Mouse (Mus musculus) kidney, postnatal 0 days (tissue): ENCODE data around the gene Cc2d1a. TPM values are rescaled to one million over a fixed set of nuclear protein-coding genes. Genes with fewer than 3 reads are reported as not detected.

Experiments used
- ATAC-seq: fragments of 200-750 bp; cut with Nextera tagmentation; replicated peaks from 2 replicates; pipeline ENCODE4 v1.8.0; 2017; ENCODE audit warnings: low read depth, moderate number of reproducible peaks, moderate TSS enrichment, moderate library complexity; ENCODE audit not compliant: low FRiP score
- DNase-seq: peaks from one replicate; pipeline ENCODE4 v3.0.0-alpha.2; 2016; ENCODE audit warnings: low spot score
- H3K27ac ChIP-seq: fragments of 300-500 bp; sonication (generic); 2 replicates; pipeline ENCODE4 v1.5.1; 2014; ENCODE audit warnings: mild to moderate bottlenecking
- H3K27me3 ChIP-seq: fragments of 300-500 bp; sonication (generic); 2 replicates; pipeline ENCODE4 v1.6.1; 2014; ENCODE audit warnings: low read length, mixed read lengths; ENCODE audit not compliant: insufficient read depth
- H3K36me3 ChIP-seq: fragments of 300-500 bp; sonication (generic); 2 replicates; pipeline ENCODE4 v1.6.1; 2014; ENCODE audit warnings: low read length, mixed read lengths; ENCODE audit not compliant: insufficient read depth
- H3K4me1 ChIP-seq: fragments of 300-500 bp; sonication (generic); replicated peaks from 2 replicates; pipeline ENCODE4 v1.6.1; 2014; ENCODE audit warnings: antibody characterized with exemption, low read length, mixed read lengths; ENCODE audit not compliant: insufficient read depth
- H3K4me2 ChIP-seq: fragments of 300-500 bp; sonication (generic); 2 replicates; pipeline ENCODE4 v1.6.1; 2014; ENCODE audit warnings: mild to moderate bottlenecking, low read length, moderate library complexity, mixed read lengths
- H3K4me3 ChIP-seq: fragments of 300-500 bp; sonication (generic); replicated peaks from 2 replicates; pipeline ENCODE4 v1.5.1; 2014; ENCODE audit warnings: low read depth, low read length
- H3K9ac ChIP-seq: fragments of 300-500 bp; sonication (generic); 2 replicates; pipeline ENCODE4 v1.6.1; 2014; ENCODE audit warnings: low read depth, low read length
- H3K9me3 ChIP-seq: fragments of 300-500 bp; sonication (generic); replicated peaks from 2 replicates; pipeline ENCODE4 v1.6.1; 2016; ENCODE audit warnings: low read length, inconsistent platforms, mixed read lengths
- CTCF ChIP-seq: IDR thresholded peaks from 2 replicates; pipeline ENCODE4 v1.5.1; 2016; ENCODE audit warnings: antibody characterized with exemption, low read depth, mild to moderate bottlenecking, moderate library complexity
- whole genome bisulfite sequencing: fragments of 180-500 bp; shearing (Covaris S2); extraction: QIAGEN DNeasy Blood & Tissue Kit; methylation state at CpG from one replicate; pipeline ENCODE4 v1.1.7; 2014; 5-methylcytosine and 5-hydroxymethylcytosine counted together
- polyA plus RNA-seq: library from polyadenylated mRNA; unstranded; fragments of >200 nt; fragmentation: Nextera tagmentation; extraction: Ambion mirVana; gene quantifications from 2 replicates; pipeline ENCODE4 v1.2.1, GENCODE M21; 2015

The Cc2d1a gene
- polyA plus RNA-seq, 1 experiment from 2014 or later = 17.2 TPM

DNA sequence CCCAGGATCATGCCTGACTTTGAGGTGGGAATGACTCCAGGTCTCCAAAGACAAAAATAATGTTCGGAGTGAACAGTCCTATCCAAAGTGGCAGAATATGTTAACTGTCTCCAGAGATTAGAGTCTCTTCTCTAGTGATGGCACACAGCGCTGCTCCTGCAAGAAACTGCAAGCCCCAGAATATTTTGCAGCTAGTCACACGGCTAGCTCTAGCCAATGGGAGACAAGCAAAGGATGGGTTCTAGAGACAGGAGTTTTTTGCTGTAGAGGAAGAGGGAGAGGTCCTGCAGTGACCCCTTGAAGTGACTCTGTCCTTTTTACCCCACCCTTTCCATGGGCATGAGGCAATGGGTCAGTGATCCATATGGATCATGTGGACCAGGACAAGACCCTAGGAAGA, 9.9 kb downstream of the Cc2d1a start:
- H3K4me1 ChIP-seq = no peaks in the 10 kb centered on the region
- TF ChIP-seq CTCF = no peak
- peaks cover 89% of the 10 kb centered on the region for H3K36me3 ChIP-seq
- ATAC-seq (no peak), DNase-seq (no peak)
- 94% methylated on average over 3 of the region's 3 CpGs for WGBS
- H3K9me3 ChIP-seq = no peaks in the 10 kb centered on the region
- H3K27me3 ChIP-seq = no peaks in the 10 kb centered on the region
- no peak overlapping the region for H3K27ac ChIP-seq
- no peak overlapping the region for H3K4me3 ChIP-seq
- no peak overlapping the region for H3K4me2 ChIP-seq
- H3K9ac ChIP-seq = no peak overlapping the region

DNA sequence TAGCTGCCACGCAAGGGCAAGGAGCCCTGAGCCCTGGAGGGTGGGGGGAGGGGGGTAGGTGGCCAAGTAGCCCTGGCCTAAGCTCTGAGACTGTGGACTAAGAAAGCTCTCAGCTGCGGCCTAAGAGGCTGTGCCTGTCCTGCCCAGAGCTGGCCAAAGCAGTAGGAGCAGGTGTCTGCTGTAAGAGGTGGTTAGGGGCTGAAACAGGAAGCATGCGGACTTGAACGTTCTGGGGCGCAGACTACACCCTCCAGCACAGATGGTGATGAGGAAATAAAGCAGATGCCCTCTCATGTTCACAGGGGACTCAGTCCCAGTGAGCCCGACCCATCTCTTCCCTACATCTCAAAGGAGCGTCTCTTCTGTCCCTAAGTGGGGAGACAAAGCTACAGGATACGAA, 15.5 kb downstream of the Cc2d1a start:
- no peak for ATAC-seq
- WGBS = 84% methylated on average over 8 of the region's 8 CpGs
- H3K9me3 ChIP-seq = no peaks in the 10 kb centered on the region
- H3K4me2 ChIP-seq = no peak overlapping the region
- no peak overlapping the region for H3K4me3 ChIP-seq
- no peaks in the 10 kb centered on the region for H3K27me3 ChIP-seq
- H3K9ac ChIP-seq = no peak overlapping the region
- DNase-seq = no peak
- peaks cover 47% of the 10 kb centered on the region for H3K36me3 ChIP-seq
- TF ChIP-seq CTCF = no peak
- no peak overlapping the region for H3K27ac ChIP-seq
- H3K4me1 ChIP-seq = no peaks in the 10 kb centered on the region

DNA sequence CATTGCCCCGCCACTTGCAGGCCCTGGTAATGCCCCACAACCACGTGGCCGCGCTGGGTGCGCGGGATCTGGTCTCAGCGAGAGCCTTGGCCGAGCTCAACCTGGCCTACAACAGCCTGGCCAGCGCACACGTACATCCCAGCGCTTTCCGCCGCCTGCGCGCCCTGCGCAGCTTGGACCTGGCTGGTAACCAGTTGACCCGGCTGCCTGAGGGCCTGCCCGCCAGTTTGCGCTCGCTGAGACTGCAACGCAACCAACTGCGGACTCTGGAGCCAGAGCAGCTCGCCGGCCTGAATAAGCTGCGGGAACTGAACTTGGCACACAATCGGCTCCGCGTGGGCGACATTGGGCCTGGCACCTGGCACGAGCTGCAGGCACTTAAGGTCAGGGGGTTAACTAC, 16.9 kb downstream of the Cc2d1a start:
- Histone ChIP-seq H3K36me3 (peaks cover 33% of the 10 kb centered on the region; the same call in 1 of the 2 replicates), H3K27ac (no peak overlapping the region), H3K27me3 (no peaks in the 10 kb centered on the region), H3K4me2 (no peak overlapping the region), H3K9ac (no peak overlapping the region), H3K4me3 (no peak overlapping the region), H3K4me1 (no peaks in the 10 kb centered on the region), H3K9me3 (no peaks in the 10 kb centered on the region)
- DNase-seq (no peak), ATAC-seq (no peak; the same call in 1 of the 2 replicates)
- 42% methylated on average over 30 of the region's 30 CpGs for WGBS
- TF ChIP-seq CTCF = no peak

DNA sequence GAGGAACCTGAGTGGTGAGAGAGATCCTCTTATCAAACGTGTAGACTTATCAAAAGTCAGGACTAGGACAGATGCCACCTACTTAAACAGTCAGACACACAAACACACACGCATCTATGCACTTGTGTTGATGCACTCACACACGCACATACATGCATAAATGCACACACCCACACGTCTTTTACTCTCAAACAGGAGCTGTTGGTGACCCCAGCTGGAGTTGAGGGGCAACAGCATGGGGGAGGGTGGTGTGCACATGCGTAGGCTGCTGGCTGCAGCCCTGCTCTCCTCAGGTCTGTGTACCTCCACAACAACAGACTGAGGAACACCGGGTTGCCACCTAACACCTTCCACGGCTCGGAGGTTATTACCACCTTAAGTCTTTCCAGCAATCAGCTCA, 19.5 kb downstream of the Cc2d1a start:
- ATAC-seq = no peak
- Histone ChIP-seq H3K36me3 (peaks cover 9% of the 10 kb centered on the region; the same call in 1 of the 2 replicates), H3K4me2 (no peak overlapping the region), H3K4me1 (no peaks in the 10 kb centered on the region), H3K4me3 (no peak overlapping the region), H3K27ac (no peak overlapping the region), H3K9me3 (no peaks in the 10 kb centered on the region), H3K9ac (no peak overlapping the region), H3K27me3 (no peaks in the 10 kb centered on the region)
- TF ChIP-seq CTCF = peak; percentile 33; the same call in 1 of the 2 replicates
- WGBS = 51% methylated on average over 8 of the region's 8 CpGs
- peak; percentile 9 for DNase-seq

DNA sequence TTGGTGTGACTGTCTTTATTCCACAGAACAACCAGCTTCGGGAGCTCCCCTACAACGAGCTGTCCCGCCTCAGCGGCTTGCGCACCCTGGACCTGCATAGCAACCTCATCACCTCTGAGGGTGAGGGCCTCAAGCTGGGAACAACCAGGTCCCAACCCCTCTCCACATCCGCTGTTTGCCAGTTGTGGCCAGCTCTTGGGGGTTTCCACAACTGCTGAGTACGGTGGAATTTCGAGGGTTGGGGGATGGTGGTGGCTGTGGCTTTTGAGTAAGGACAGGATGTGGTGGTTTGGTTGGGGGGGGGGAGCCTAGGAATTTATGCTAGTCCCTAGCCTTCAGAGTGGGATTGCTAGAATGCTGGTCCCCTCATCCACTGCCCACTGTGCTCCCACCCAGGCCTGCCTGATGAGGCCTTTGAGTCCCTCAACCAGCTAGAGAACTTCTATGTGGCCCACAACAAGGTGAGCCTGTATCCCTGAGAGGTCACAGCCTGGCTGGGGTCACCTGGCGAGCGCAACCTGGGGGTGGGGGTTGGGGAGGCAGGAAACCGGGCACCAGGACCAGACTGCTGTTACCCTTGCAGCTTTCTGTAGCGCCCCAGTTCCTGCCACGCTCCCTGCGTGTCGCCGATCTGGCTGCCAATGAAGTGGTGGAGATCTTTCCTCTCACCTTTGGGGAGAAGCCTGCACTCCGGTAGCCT, 20.4 kb downstream of the Cc2d1a start:
- Histone ChIP-seq H3K9me3 (no peaks in the 10 kb centered on the region), H3K4me1 (no peaks in the 10 kb centered on the region), H3K4me2 (no peak overlapping the region), H3K27ac (no peak overlapping the region), H3K4me3 (no peak overlapping the region), H3K9ac (no peak overlapping the region), H3K27me3 (no peaks in the 10 kb centered on the region), H3K36me3 (no peaks in the 10 kb centered on the region; the same call in 1 of the 2 replicates)
- DNase-seq (no peak), ATAC-seq (no peak)
- 58% methylated on average over 17 of the region's 17 CpGs for WGBS
- TF ChIP-seq CTCF = no peak

DNA sequence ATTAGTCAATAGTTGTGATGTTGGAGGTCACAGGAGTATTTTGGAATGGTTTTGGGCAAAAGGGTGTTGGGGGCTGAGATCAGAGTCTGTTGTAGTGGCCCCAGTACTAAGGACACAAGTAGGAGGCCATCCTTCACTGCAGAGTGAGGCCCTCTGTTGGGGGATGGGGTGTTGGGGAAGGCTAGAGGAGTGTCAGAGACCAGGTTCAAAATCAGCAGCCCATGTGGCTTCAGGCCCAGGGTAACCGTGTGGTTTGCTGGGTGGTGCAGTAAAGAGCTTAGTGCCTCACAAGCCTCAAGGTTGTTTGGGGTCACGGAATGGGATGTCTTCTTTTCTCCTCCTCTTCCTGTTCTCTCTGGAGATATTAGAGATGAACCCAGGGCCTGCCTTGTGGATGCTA, 21.0 kb downstream of the Cc2d1a start:
- no peak for ATAC-seq
- Histone ChIP-seq H3K27ac (no peak overlapping the region), H3K4me1 (no peaks in the 10 kb centered on the region), H3K4me3 (no peak overlapping the region), H3K36me3 (no peaks in the 10 kb centered on the region), H3K27me3 (no peaks in the 10 kb centered on the region), H3K9me3 (no peaks in the 10 kb centered on the region), H3K4me2 (no peak overlapping the region), H3K9ac (no peak overlapping the region)
- DNase-seq = no peak
- 60% methylated on average over 2 of the region's 2 CpGs for WGBS
- no peak for TF ChIP-seq CTCF

DNA sequence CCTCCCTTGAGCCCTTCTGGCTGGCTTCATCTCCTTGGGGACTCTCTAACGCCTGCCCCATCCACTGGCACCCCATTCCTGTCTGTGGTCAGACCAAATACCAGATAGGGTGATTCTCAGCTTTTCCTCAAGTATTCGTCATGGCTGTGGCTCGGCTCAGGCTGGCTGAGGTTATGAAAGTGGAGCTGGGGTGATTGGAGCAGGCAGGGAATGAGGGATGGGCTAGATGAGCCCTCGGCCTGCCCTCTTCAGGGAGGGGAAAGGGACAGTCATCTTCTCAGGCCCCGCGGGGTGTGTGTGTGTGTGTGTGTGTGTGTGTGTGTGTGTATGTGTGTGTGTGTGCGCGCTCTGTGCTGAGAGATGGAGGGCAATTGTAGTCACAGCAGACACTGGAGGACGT, 22.1 kb downstream of the Cc2d1a start, which contains the start of gene Podnl1:
Gene Podnl1, plus strand, starts transcription at position 334 of the 400 bp plus-strand sequence.
- 0 out of 2 replicates have a peak, but pooled peaks have one; percentile 33 for ATAC-seq
- H3K36me3 ChIP-seq = no peaks in the 10 kb centered on the region
- WGBS = 29% methylated on average over 9 of the region's 9 CpGs
- H3K9ac ChIP-seq = no peak within 1 kb of the TSS
- no peak for TF ChIP-seq CTCF
- H3K27me3 ChIP-seq = no peaks in the 10 kb centered on the region
- H3K4me2 ChIP-seq = no peak within 1 kb of the TSS
- H3K9me3 ChIP-seq = no peaks in the 10 kb centered on the region
- H3K4me3 ChIP-seq = no peak within 1 kb of the TSS
- H3K27ac ChIP-seq = no peak within 1 kb of the TSS
- DNase-seq = peak; percentile 34
- H3K4me1 ChIP-seq = no peaks in the 10 kb centered on the region
